Comparison of ENCODE assay signal across 8 mouse cellular contexts in genomic region chr2:145859932-145860801, GRCm38 (mm10). TPM values are rescaled to one million over a fixed set of nuclear protein-coding genes. Genes with fewer than 3 reads are reported as not detected.
DNase-seq lines count a peak whose midpoint lies in the region; ATAC-seq and TF ChIP-seq lines count a peak whose summit lies in the region.

No protein-coding gene starts in this region.

- no peak for TF ChIP-seq POLR2A in kidney, adult 2 months (IDR thresholded peaks at IDR 0.05; ENCODE audit: low read depth, low read length)

- peak overlapping the region; percentile 52 for H3K4me3 ChIP-seq in embryonic facial prominence, embryonic 12.5 days
- H3K4me3 ChIP-seq in kidney, adult 2 months (ENCODE audit: insufficient read depth, low read depth, low read length), result peak overlapping the region; percentile 55
- peak overlapping the region; percentile 49 for H3K4me3 ChIP-seq in limb, embryonic 10.5 days
- peak overlapping the region; percentile 25 for H3K4me3 ChIP-seq in midbrain, embryonic 11.5 days (ENCODE audit: low read depth, low read length)

- peak; percentile 73 for ATAC-seq in embryonic facial prominence, embryonic 12.5 days (ENCODE audit: insufficient number of reproducible peaks, insufficient read depth, low FRiP score, low TSS enrichment)
- ATAC-seq in midbrain, embryonic 11.5 days (ENCODE audit: low FRiP score), result peak; percentile 86
- no peak for ATAC-seq in erythroid progenitor cell, adult 5-6 weeks (replicated peaks; ENCODE audit: low FRiP score, poor library complexity, severe bottlenecking)

- H3K9ac ChIP-seq in embryonic facial prominence, embryonic 12.5 days, result peak overlapping the region; percentile 66
- peak overlapping the region; percentile 53 for H3K9ac ChIP-seq in midbrain, embryonic 11.5 days (ENCODE audit: low read length)

- TF ChIP-seq CTCF in kidney, adult 2 months (conservative IDR thresholded peaks at IDR 0.05; ENCODE audit: insufficient read depth, insufficient read length, low read depth, low read length), result no peak; the same call in 1 of the 2 replicates

- peak overlapping the region; percentile 98 for H3K27ac ChIP-seq in embryonic facial prominence, embryonic 12.5 days
- H3K27ac ChIP-seq in kidney, adult 2 months (ENCODE audit: insufficient read depth, low read depth, low read length), result peak overlapping the region; percentile 86
- peak overlapping the region; percentile 87 for H3K27ac ChIP-seq in limb, embryonic 10.5 days
- H3K27ac ChIP-seq in midbrain, embryonic 11.5 days (ENCODE audit: low read depth, low read length), result peak overlapping the region; percentile 64

- 0 out of 2 replicates have a peak, but pooled peaks cover 2% of the 10 kb centered on the region for H3K36me3 ChIP-seq in embryonic facial prominence, embryonic 12.5 days
- H3K36me3 ChIP-seq in kidney, adult 2 months (ENCODE audit: control insufficient read depth, insufficient read depth, low read length), result no peaks in the 10 kb centered on the region; the same call in 1 of the 2 replicates
- no peaks in the 10 kb centered on the region for H3K36me3 ChIP-seq in limb, embryonic 10.5 days
- no peaks in the 10 kb centered on the region for H3K36me3 ChIP-seq in midbrain, embryonic 11.5 days (ENCODE audit: control insufficient read depth, insufficient read depth, low read length)

- H3K27me3 ChIP-seq in embryonic facial prominence, embryonic 12.5 days, result no peaks in the 10 kb centered on the region
- no peaks in the 10 kb centered on the region for H3K27me3 ChIP-seq in kidney, adult 2 months (replicated peaks; ENCODE audit: control insufficient read depth, insufficient read depth, low read length)
- H3K27me3 ChIP-seq in limb, embryonic 10.5 days (ENCODE audit: low read depth, poor library complexity, severe bottlenecking), result no peaks in the 10 kb centered on the region
- H3K27me3 ChIP-seq in midbrain, embryonic 11.5 days (ENCODE audit: control insufficient read depth, insufficient read depth, low read length), result no peaks in the 10 kb centered on the region

- H3K4me2 ChIP-seq in embryonic facial prominence, embryonic 12.5 days (replicated peaks), result peak overlapping the region; percentile 67
- H3K4me2 ChIP-seq in midbrain, embryonic 11.5 days, result peak overlapping the region; percentile 50

- no peaks in the 10 kb centered on the region for H3K9me3 ChIP-seq in embryonic facial prominence, embryonic 12.5 days
- no peaks in the 10 kb centered on the region for H3K9me3 ChIP-seq in limb, embryonic 10.5 days (replicated peaks)
- H3K9me3 ChIP-seq in midbrain, embryonic 11.5 days (ENCODE audit: control insufficient read depth, low read length), result no peaks in the 10 kb centered on the region

- peak; percentile 54 to 67 for DNase-seq in adrenal gland, postnatal 4 days (ENCODE audit: low spot score in 2 of 2)
- DNase-seq in heart, adult 18-20 months, result peak; percentile 91
- DNase-seq in kidney, adult 2 months, result peak; percentile 92
- DNase-seq in limb, embryonic 10.5 days (ENCODE audit: low spot score), result peak; percentile 79
- peak; percentile 95 for DNase-seq in midbrain, embryonic 11.5 days (ENCODE audit: low spot score, missing footprints)
- peak; percentile 77 for DNase-seq in right cerebral cortex, postnatal 4 days

- H3K4me1 ChIP-seq in embryonic facial prominence, embryonic 12.5 days, result peaks cover 36% of the 10 kb centered on the region
- H3K4me1 ChIP-seq in kidney, adult 2 months (ENCODE audit: control insufficient read depth, insufficient read depth, low read length), result peaks cover 38% of the 10 kb centered on the region
- H3K4me1 ChIP-seq in limb, embryonic 10.5 days, result peaks cover 56% of the 10 kb centered on the region
- peaks cover 16% of the 10 kb centered on the region for H3K4me1 ChIP-seq in midbrain, embryonic 11.5 days (ENCODE audit: control insufficient read depth, insufficient read depth, low read length)

- WGBS in embryonic facial prominence, embryonic 12.5 days, result 4% methylated on average over 40 of the region's 40 CpGs
- 10% methylated on average over 40 of the region's 40 CpGs for WGBS in kidney, adult 2 months
- WGBS in limb, embryonic 10.5 days, result 10% methylated on average over 40 of the region's 40 CpGs
- WGBS in midbrain, embryonic 11.5 days, result 7% methylated on average over 40 of the region's 40 CpGs

RNA-seq across cellular contexts. Expression of gene Naa20, which starts 41.7 kb away (rescaled TPM):
- 10 to 100 TPM; 73.0 to 77.8 TPM for total RNA-seq in adrenal gland, postnatal 4 days (2021)
- polyA plus RNA-seq in embryonic facial prominence, embryonic 12.5 days (2016; fragmentation: Nextera tagmentation; extraction: Ambion mirVana), result 152 and 156 TPM in 2 replicates
- total RNA-seq in heart, adult 18-20 months (2021), result 10 to 100 TPM; 82.5 to 82.7 TPM
- 33.9 and 43.7 TPM in 2 replicates for polyA plus RNA-seq in kidney, adult 2 months (2012; rRNA removed)
- polyA plus RNA-seq in limb, embryonic 10.5 days (2016; fragmentation: Nextera tagmentation; extraction: Ambion mirVana), result 152 and 153 TPM in 2 replicates
- polyA plus RNA-seq in midbrain, embryonic 11.5 days (2014; fragmentation: Nextera tagmentation; extraction: Ambion mirVana), result 147 and 151 TPM in 2 replicates
- 8.3 and 9.6 TPM in 2 replicates for total RNA-seq in erythroid progenitor cell, adult 5-6 weeks (2015; ENCODE audit: low replicate concordance)
- total RNA-seq in erythroid progenitor cell, adult 5-6 weeks (2017; ENCODE audit: low replicate concordance), result 18.1 and 19.7 TPM in 2 replicates
